Mouse (Mus musculus) C2C12 (cell line): Measurements from ENCODE around the gene Ppa1.

Source experiments
- CTCF ChIP-seq: IDR thresholded peaks from one replicate; pipeline ENCODE4 v1.5.1; 2011; ENCODE audit not compliant: control insufficient read depth, insufficient read depth, insufficient read length
- FOSL1 ChIP-seq: IDR thresholded peaks from one replicate; pipeline ENCODE4 v1.8.0; 2011; ENCODE audit warnings: mild to moderate bottlenecking, low read length; ENCODE audit not compliant: poor library complexity, insufficient read depth, severe bottlenecking
- MYOD1 ChIP-seq: IDR thresholded peaks from one replicate; pipeline ENCODE4 v1.6.1; 2011; ENCODE audit warnings: low read depth; ENCODE audit not compliant: control insufficient read depth, insufficient read length
- MYOG ChIP-seq: IDR thresholded peaks from one replicate; pipeline ENCODE4 v1.6.1; 2011; ENCODE audit not compliant: control insufficient read depth, insufficient read length; ENCODE audit errors: extremely low read depth
- USF1 ChIP-seq: IDR thresholded peaks from one replicate; pipeline ENCODE4 v1.6.1; 2011; ENCODE audit warnings: low read depth, mild to moderate bottlenecking, control low read depth, moderate library complexity

DNA sequence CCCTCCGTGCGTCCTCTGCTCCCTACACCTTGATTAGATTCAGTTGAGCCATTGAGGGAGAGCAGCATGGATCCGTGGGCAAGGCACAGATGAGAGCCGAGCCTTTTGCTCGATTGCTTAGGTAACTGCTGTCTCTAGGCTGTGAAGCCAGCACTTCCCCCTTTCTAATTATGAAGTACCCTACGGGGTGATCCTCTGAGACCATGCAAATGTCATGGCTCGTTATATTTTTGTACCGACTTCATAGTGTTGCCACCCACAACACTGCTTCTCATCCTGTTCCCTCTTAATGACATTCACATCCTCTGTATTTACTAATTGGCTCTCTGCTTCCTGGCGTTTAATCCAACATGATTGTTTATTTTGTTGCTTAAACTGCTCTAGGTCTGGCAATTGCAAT lies 26.7 kb upstream of the Ppa1 start:
- no peak for TF ChIP-seq CTCF
- TF ChIP-seq USF1: no peak
- no peak for TF ChIP-seq MYOG
- TF ChIP-seq FOSL1: no peak
- no peak for TF ChIP-seq MYOD1
